Mouse (Mus musculus) spleen, adult 2 months (tissue): ENCODE measurements around the gene Zfp84. TPM values are rescaled to one million over a fixed set of nuclear protein-coding genes. Genes with fewer than 3 reads are reported as not detected.

Experiments
- DNase-seq, 2 experiments: peaks; one replicate each; pipeline versions ENCODE4 v3.0.0 to v3.0.0-alpha.2; 2012 to 2021; ENCODE audit warnings: low spot score in 2 of 2, low read depth in 1 of 2
- H3K27ac ChIP-seq: fragments of 200-500 bp; 2 replicates; pipeline ENCODE4 v1.5.1; 2012; ENCODE audit warnings: low read length, inconsistent platforms; ENCODE audit not compliant: insufficient read depth
- H3K27me3 ChIP-seq: fragments of 200-500 bp; 2 replicates; pipeline ENCODE4 v1.6.1; 2012; ENCODE audit warnings: mild to moderate bottlenecking, moderate library complexity, low read length, inconsistent platforms; ENCODE audit not compliant: control insufficient read depth, insufficient read depth
- H3K36me3 ChIP-seq: fragments of 200-500 bp; 2 replicates; pipeline ENCODE4 v1.6.1; 2012; ENCODE audit warnings: mild to moderate bottlenecking, low read length, inconsistent platforms; ENCODE audit not compliant: control insufficient read depth, insufficient read depth
- H3K4me1 ChIP-seq: fragments of 200-500 bp; 2 replicates; pipeline ENCODE4 v1.6.1; 2011; ENCODE audit warnings: inconsistent platforms; ENCODE audit not compliant: control insufficient read depth, insufficient read depth, insufficient read length
- H3K4me3 ChIP-seq: fragments of 200-500 bp; 2 replicates; pipeline ENCODE4 v1.5.1; 2011; ENCODE audit warnings: mild to moderate bottlenecking, inconsistent platforms; ENCODE audit not compliant: insufficient read depth, insufficient read length; ENCODE audit errors: extremely low read depth
- CTCF ChIP-seq: fragments of 200-500 bp; IDR thresholded peaks from 2 replicates; pipeline ENCODE4 v1.5.1; 2011; ENCODE audit warnings: mild to moderate bottlenecking, inconsistent platforms; ENCODE audit not compliant: insufficient read depth, insufficient read length, insufficient replicate concordance; ENCODE audit errors: extremely low read depth
- POLR2A ChIP-seq: fragments of 200-500 bp; IDR thresholded peaks from 2 replicates; pipeline ENCODE4 v1.6.1; 2011; ENCODE audit warnings: low read depth, low read length, inconsistent platforms
- WGBS: fragments of 180-500 bp; shearing (Covaris S2); methylation state at CpG from one replicate; pipeline ENCODE4 v1.1.7; 2018; 5-methylcytosine and 5-hydroxymethylcytosine counted together
- polyA plus RNA-seq: library from polyadenylated mRNA; depleted of rRNA; stranded (reverse); fragments of >200 nt; gene quantifications from 2 replicates; pipeline ENCODE4 v1.2.3, GENCODE M21; 2012

Zfp84 gene
- polyA plus RNA-seq, 1 experiment = 3.2 TPM

- no peak overlapping the region for H3K27ac ChIP-seq
- WGBS = 78% methylated on average over 8 of the region's 8 CpGs
- H3K36me3 ChIP-seq = no peaks in the 10 kb centered on the region
- TF ChIP-seq CTCF = no peak
- TF ChIP-seq POLR2A = no peak
- no peaks in the 10 kb centered on the region for H3K27me3 ChIP-seq
- no peak overlapping the region for H3K4me3 ChIP-seq
- H3K4me1 ChIP-seq = peaks cover 2% of the 10 kb centered on the region; the same call in 1 of the 2 replicates
- no peak for DNase-seq
These were observed 16.7 kb downstream of the Zfp84 start for GRCm38 (mm10) chr7:29785023-29785422.

DNA sequence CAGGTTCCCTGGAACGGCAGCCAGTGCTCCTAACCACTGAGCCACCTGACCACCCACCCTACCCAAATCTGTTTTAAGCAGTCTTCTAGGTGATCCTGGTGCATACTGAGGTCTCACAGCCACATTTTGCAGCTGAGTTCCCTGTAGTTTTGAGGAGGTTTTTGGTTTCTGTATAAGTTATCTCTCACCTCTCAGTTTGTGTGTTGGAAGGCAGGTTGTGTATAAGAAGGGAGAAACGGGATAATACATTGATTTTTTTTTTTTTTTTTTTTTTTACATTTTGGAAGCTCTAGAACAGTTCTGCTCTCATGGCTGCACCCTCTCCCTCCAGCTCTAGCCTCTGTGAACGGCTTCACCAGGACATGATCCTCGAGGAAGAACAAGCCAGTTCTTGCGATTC lies 17.5 kb downstream of the Zfp84 start:
- TF ChIP-seq POLR2A (no peak), CTCF (no peak)
- no peak for DNase-seq
- no peak overlapping the region for H3K4me3 ChIP-seq
- WGBS = 91% methylated on average over 5 of the region's 5 CpGs
- no peaks in the 10 kb centered on the region for H3K27me3 ChIP-seq
- H3K36me3 ChIP-seq = no peaks in the 10 kb centered on the region
- H3K27ac ChIP-seq = no peak overlapping the region
- peaks cover 2% of the 10 kb centered on the region; the same call in 1 of the 2 replicates for H3K4me1 ChIP-seq

- TF ChIP-seq POLR2A (no peak), CTCF (no peak)
- Histone ChIP-seq H3K27ac (no peak overlapping the region), H3K4me3 (no peak overlapping the region), H3K36me3 (no peaks in the 10 kb centered on the region), H3K27me3 (no peaks in the 10 kb centered on the region), H3K4me1 (no peaks in the 10 kb centered on the region)
- WGBS = 68% methylated on average over 27 of the region's 27 CpGs
- DNase-seq = no peak
These were observed 24.6 kb downstream of the Zfp84 start for GRCm38 (mm10) chr7:29792906-29793305.

- H3K4me1 ChIP-seq = no peaks in the 10 kb centered on the region
- DNase-seq = no peak
- no peaks in the 10 kb centered on the region for H3K36me3 ChIP-seq
- TF ChIP-seq POLR2A (no peak), CTCF (no peak)
- WGBS = 89% methylated on average over 5 of the region's 5 CpGs
- no peak overlapping the region for H3K4me3 ChIP-seq
- no peaks in the 10 kb centered on the region for H3K27me3 ChIP-seq
- H3K27ac ChIP-seq = no peak overlapping the region
These were observed 38.7 kb downstream of the Zfp84 start for GRCm38 (mm10) chr7:29807046-29807445.

- Histone ChIP-seq H3K4me3 (no peak overlapping the region), H3K4me1 (peaks cover 6% of the 10 kb centered on the region; the same call in 1 of the 2 replicates), H3K27ac (no peak overlapping the region), H3K27me3 (no peaks in the 10 kb centered on the region), H3K36me3 (no peaks in the 10 kb centered on the region)
- no peak for TF ChIP-seq POLR2A
- TF ChIP-seq CTCF = no peak
- WGBS = 89% methylated on average over 1 of the region's 1 CpGs
- DNase-seq = no peak
These were observed 43.9 kb downstream of the Zfp84 start for GRCm38 (mm10) chr7:29812244-29812643.

DNA sequence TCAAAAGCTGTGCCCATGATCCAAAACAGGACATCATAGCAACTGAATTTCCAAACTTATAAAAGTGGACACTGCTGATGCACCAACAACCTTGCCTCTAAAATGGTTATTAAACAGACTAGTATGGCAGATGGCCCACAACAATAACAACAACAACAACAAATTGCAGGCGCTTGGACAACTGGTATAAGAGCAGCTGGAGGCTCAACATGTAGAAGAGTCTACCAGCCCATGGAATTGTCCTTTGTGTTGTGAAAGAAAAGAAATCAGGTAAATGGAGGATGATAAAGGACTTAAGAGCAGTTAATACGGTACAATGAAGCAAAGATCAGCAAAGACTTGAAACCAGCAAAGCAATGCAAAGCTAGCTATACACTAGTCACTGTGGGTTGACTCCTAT lies 46.0 kb downstream of the Zfp84 start:
- Histone ChIP-seq H3K4me3 (no peak overlapping the region), H3K27me3 (no peaks in the 10 kb centered on the region), H3K27ac (no peak overlapping the region), H3K36me3 (no peaks in the 10 kb centered on the region), H3K4me1 (peaks cover 6% of the 10 kb centered on the region; the same call in 1 of the 2 replicates)
- no peak for DNase-seq
- WGBS = 87% methylated on average over 2 of the region's 2 CpGs
- no peak for TF ChIP-seq POLR2A
- no peak for TF ChIP-seq CTCF

- Histone ChIP-seq H3K27ac (no peak overlapping the region), H3K27me3 (no peaks in the 10 kb centered on the region), H3K4me3 (peak overlapping the region; percentile 77), H3K4me1 (peaks cover 6% of the 10 kb centered on the region; the same call in 1 of the 2 replicates), H3K36me3 (no peaks in the 10 kb centered on the region)
- no peak for DNase-seq
- no peak for TF ChIP-seq CTCF
- TF ChIP-seq POLR2A = no peak
- 4% methylated on average over 12 of the region's 12 CpGs for WGBS
These were observed 46.9 kb downstream of the Zfp84 start for GRCm38 (mm10) chr7:29815061-29815784.
